Mouse (Mus musculus) forebrain, embryonic 12.5 days (tissue): ENCODE results near the gene Zfp977. TPM values are rescaled to one million over a fixed set of nuclear protein-coding genes. Genes with fewer than 3 reads are reported as not detected.
"Not testable (repeated sequence)": the region's sequence is repeated elsewhere in the genome, so short reads cannot be mapped to it uniquely, and the experiment has no call there.

ENCODE experiments used
- ATAC-seq: fragments of 200-750 bp; cut with Nextera tagmentation; 2 replicates; pipeline ENCODE4 v1.8.0; 2017; ENCODE audit warnings: moderate TSS enrichment; ENCODE audit not compliant: low FRiP score
- H3K27ac ChIP-seq: fragments of 300-500 bp; sonication (generic); 2 replicates; pipeline ENCODE4 v1.5.1; 2016; ENCODE audit warnings: mild to moderate bottlenecking
- H3K27me3 ChIP-seq: fragments of 300-500 bp; sonication (generic); 2 replicates; pipeline ENCODE4 v1.6.1; 2016; ENCODE audit warnings: mild to moderate bottlenecking
- H3K36me3 ChIP-seq: fragments of 300-500 bp; sonication (generic); replicated peaks from 2 replicates; pipeline ENCODE4 v1.6.1; 2016; ENCODE audit warnings: mild to moderate bottlenecking
- H3K4me1 ChIP-seq: fragments of 300-500 bp; sonication (generic); 2 replicates; pipeline ENCODE4 v1.6.1; 2016
- H3K4me2 ChIP-seq: fragments of 300-500 bp; sonication (generic); 2 replicates; pipeline ENCODE4 v1.6.1; 2016; ENCODE audit warnings: mild to moderate bottlenecking, moderate library complexity
- H3K4me3 ChIP-seq: fragments of 300-500 bp; sonication (generic); replicated peaks from 2 replicates; pipeline ENCODE4 v1.5.1; 2016; ENCODE audit warnings: mild to moderate bottlenecking
- H3K9ac ChIP-seq: fragments of 300-500 bp; sonication (generic); 2 replicates; pipeline ENCODE4 v1.6.1; 2016; ENCODE audit warnings: mild to moderate bottlenecking
- H3K9me3 ChIP-seq: fragments of 300-500 bp; sonication (generic); 2 replicates; pipeline ENCODE4 v1.6.1; 2016
- WGBS: fragments of 180-500 bp; shearing (Covaris S2); methylation state at CpG from one replicate; pipeline ENCODE4 v1.1.7; 2016; 5-methylcytosine and 5-hydroxymethylcytosine counted together
- microRNA-seq: library from miRNA; unstranded; fragments of <30 nt; microRNA quantifications from one replicate; pipeline ENCODE4, GENCODE M21; 2017
- polyA plus RNA-seq: library from polyadenylated mRNA; unstranded; fragments of >200 nt; fragmentation: Nextera tagmentation; extraction: Ambion mirVana; gene quantifications from 2 replicates; pipeline ENCODE4 v1.2.1, GENCODE M21; 2016

Gene Zfp977
- 0.96 and 1.4 TPM in 2 replicates for polyA plus RNA-seq

DNA sequence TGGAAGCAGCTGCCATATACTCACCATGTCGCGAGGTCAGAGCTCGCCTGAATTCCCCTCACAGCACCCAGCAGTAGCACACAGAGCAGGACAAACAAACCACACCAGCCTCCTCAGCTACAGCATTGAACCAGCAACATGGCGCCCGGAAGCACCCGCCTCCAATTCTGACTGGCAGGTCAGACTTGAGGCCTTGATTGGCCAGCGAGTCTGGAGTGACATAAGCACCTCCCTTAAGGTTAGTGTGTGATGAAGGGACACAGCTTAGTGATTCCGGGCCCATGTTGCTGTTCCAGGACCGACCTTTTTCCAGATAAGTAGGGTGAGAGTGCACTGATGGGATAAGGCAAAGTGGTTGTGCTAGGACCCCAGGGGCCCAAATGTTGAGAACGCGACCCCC lies at the start of gene Zfp977:
Gene Zfp977, minus strand, starts transcription at position 135 of the 400 bp plus-strand sequence.
- not testable (repeated sequence) for H3K27me3 ChIP-seq, ATAC-seq, H3K4me2 ChIP-seq, H3K27ac ChIP-seq, H3K36me3 ChIP-seq, H3K4me3 ChIP-seq, H3K4me1 ChIP-seq, H3K9ac ChIP-seq
- peaks cover 36% of the 10 kb centered on the region for H3K9me3 ChIP-seq
- 92% methylated on average over 11 of the region's 11 CpGs for WGBS

DNA sequence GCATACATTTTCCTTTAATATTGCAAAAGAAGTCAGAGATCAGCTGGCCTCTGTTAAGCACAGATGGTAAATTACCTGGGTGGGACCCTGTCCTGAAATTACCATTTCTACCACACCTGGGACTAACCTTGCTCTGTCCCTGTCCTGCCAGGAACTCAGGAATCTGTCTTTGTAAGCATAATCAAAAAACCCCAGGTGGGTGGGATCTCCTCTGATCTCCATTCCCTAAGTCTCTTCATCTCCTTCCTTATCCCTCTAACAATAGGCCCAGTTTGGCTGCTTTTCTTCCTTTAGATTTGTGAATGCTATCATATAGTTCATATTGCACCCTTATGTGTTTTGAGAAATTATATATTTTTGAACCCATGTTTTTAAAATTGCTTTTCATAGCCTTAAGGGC lies 38.7 kb upstream of the Zfp977 start:
- H3K27ac ChIP-seq, H3K36me3 ChIP-seq, H3K4me1 ChIP-seq, H3K27me3 ChIP-seq, H3K9ac ChIP-seq, H3K4me3 ChIP-seq, ATAC-seq, H3K4me2 ChIP-seq: not testable (repeated sequence)
- peaks cover 13% of the 10 kb centered on the region; the same call in 1 of the 2 replicates for H3K9me3 ChIP-seq

DNA sequence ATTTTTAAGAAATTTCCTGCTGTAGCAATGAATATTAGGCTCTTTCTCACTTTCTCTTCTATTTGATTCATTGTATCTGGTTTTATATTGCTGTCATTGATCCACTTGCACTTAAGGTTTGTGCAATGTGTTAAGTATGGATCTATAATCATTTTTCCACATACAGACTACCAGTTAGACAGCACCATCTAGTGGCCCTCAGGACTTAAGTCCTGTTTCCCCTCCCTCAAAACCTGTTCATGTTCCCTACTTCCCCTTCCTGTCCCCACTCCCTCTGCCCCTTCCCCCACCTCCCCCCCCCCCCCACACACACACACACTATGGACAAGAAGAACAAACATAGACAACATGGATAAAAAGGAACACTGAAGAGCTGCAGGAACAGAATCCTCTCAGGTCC lies 3.3 kb upstream of the Zfp977 start:
- not testable (repeated sequence) for H3K36me3 ChIP-seq, H3K9ac ChIP-seq, H3K4me3 ChIP-seq, H3K4me1 ChIP-seq, H3K27me3 ChIP-seq, H3K4me2 ChIP-seq, H3K27ac ChIP-seq, ATAC-seq
- peaks cover 39% of the 10 kb centered on the region for H3K9me3 ChIP-seq

DNA sequence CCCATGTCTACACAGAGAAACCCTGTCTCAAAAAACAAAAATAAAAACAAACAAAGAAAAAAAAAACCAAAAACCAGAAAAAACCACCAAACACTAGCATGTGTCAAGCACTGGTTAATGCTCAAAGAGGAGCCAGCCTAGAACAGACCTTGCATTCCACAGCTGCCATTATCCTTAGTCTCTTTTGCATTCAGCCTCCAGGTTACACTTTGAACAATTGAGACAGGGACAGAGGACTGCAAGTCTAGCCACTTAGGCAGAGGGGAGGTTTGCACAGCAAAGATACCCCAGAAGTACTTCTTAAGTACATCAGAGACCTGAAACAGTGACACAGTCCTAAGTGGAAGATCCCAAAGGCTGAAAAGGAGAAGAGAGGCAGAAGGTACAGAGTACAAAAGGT lies 1.0 kb downstream of the Zfp977 start:
- not testable (repeated sequence) for H3K9ac ChIP-seq

DNA sequence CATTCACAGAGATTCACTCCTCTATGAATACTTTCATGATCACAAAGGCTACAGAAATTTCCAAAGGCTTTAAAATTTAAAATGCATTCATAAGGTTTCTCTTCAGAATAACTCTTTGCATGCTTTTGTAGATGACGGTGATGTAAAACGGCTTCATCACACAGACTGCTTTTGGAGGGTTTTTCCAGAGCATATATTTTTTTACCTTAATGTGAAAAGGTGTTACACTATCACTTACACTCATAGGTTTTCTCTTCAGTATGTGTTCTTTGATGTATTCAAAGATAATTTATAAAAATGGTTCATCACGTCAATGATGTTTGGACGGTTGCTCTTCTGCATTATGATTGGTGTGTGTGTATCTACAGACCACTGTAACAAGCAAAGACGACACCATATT lies 13.9 kb downstream of the Zfp977 start, which contains the start of gene Gm21028:
Gene Gm21028, minus strand, starts transcription at position 101 of the 400 bp plus-strand sequence.
- no peaks in the 10 kb centered on the region for H3K27me3 ChIP-seq
- no peak within 1 kb of the TSS for H3K9ac ChIP-seq
- 95% methylated on average over 5 of the region's 5 CpGs for WGBS
- H3K4me1 ChIP-seq: no peaks in the 10 kb centered on the region
- H3K4me3 ChIP-seq: no peak within 1 kb of the TSS
- no peak for ATAC-seq
- peaks cover 61% of the 10 kb centered on the region for H3K9me3 ChIP-seq
- H3K36me3 ChIP-seq: no peaks in the 10 kb centered on the region
- no peak within 1 kb of the TSS for H3K4me2 ChIP-seq
- H3K27ac ChIP-seq: no peak within 1 kb of the TSS

More for the DNA sequence above, 1.0 kb downstream of the Zfp977 start:
- not testable (repeated sequence) for H3K4me3 ChIP-seq, ATAC-seq, H3K27ac ChIP-seq, H3K4me1 ChIP-seq, H3K27me3 ChIP-seq, H3K4me2 ChIP-seq, H3K36me3 ChIP-seq
- H3K9me3 ChIP-seq: peaks cover 39% of the 10 kb centered on the region

DNA sequence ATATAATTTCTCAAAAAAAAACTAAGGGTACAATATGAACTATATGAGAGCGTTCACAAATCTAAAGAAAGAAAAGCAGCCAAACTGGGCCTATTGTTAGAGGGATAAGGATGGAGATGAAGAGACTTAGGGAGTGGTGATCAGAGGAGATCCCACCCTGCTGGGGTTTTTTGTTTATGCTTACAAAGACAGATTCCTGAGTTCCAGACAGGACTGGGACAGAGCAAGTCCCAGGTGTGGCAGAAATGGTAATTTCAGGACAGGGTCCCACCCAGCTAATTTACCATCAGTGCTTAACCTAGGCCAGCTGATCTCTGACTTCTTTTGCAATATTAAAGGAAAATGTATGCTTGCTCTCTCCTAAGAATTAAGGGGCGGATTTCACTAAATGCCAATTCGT lies 40.6 kb downstream of the Zfp977 start:
- ATAC-seq: no peak
- WGBS: 76% methylated on average over 3 of the region's 3 CpGs

More for the DNA sequence above, 40.6 kb downstream of the Zfp977 start:
- Histone ChIP-seq H3K4me3 (no peak overlapping the region), H3K9ac (no peak overlapping the region), H3K9me3 (peaks cover 8% of the 10 kb centered on the region), H3K36me3 (no peaks in the 10 kb centered on the region), H3K4me1 (no peaks in the 10 kb centered on the region), H3K4me2 (no peak overlapping the region), H3K27ac (no peak overlapping the region), H3K27me3 (no peaks in the 10 kb centered on the region)

Small RNA genes lying within 50 kb of the gene (microRNA-seq; reads per million reads assigned to microRNA genes)
- not detected for gene Gm24938

Other genes starting within 250 kb of the Zfp977 start
- gene 4933421I07Rik, start 144.4 kb downstream of the Zfp977 start, polyA plus RNA-seq: not detected in 2 replicates
- gene Zfp141, start 86.8 kb downstream of the Zfp977 start, polyA plus RNA-seq: 12.2 and 12.8 TPM in 2 replicates
- gene Gm21028, start 14.0 kb downstream of the Zfp977 start, polyA plus RNA-seq: not detected in 2 replicates
- 3.0 and 3.8 TPM in 2 replicates for gene Zfp976, start 50.0 kb upstream of the Zfp977 start, polyA plus RNA-seq
- 5.8 and 6.0 TPM in 2 replicates for gene Zfp975, start 100.2 kb upstream of the Zfp977 start, polyA plus RNA-seq
- gene Gm17067, start 134.5 kb upstream of the Zfp977 start, polyA plus RNA-seq: not detected in 2 replicates
- not detected in 2 replicates for gene Vmn2r62, start 201.0 kb upstream of the Zfp977 start, polyA plus RNA-seq